ENCODE assay signal across 8 mouse cellular contexts in the genomic region with DNA sequence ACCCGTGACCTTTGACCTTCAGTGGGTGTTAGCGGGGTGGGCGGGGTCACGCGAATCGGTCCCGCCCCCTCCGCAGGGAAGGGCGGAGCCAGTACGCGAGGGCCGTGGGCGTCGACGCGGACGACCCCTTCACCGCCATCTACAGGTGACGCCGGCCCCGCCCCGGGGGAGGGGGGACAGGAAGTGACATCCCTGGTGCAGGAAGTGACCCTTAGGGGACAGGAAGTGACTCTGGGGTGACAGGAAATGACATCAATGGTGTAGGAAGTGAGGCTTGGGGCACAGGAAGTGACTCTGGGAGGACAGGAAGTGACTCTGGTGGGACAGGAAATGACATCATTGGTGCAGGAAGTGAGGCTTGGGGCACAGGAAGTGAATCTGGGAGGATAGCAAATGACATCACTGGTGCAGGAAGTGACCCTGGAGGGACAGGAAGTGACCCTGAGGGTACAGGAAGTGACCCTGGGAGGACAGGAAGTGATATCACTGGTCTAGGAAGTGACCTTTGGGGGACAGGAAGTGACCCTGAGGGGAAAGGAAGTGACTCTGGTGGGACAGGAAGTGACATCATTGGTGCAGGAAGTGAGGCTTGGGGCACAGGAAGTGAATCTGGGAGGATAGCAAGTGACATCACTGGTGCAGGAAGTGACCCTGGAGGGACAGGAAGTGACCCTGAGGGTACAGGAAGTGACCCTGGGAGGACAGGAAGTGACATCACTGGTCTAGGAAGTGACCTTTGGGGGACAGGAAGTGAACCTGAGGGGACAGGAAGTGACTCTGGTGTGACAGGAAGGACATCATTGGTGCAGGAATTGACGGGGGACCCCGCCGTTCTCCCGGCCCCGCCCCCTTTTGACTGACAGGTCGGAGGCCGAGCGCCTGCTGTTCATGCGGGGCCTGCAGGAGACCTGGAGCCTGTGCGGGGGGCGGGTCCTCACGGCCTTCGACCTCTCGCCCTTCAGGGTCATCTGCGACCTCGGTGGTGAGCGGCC. TPM values are rescaled to one million over a fixed set of nuclear protein-coding genes. Genes with fewer than 3 reads are reported as not detected.
A peak's percentile ranks its signal among the peaks of the same experiment; 100 is the strongest.
DNase-seq lines count a peak whose midpoint lies in the region; ATAC-seq lines count a peak whose summit lies in the region.

No protein-coding gene starts in this region.

- no peak for DNase-seq in frontal cortex, postnatal 10 days (ENCODE audit: low spot score in 2 of 2)
- DNase-seq in right cerebral cortex, postnatal 25 days = peak; percentile 6
- DNase-seq in right cerebral cortex, adult 18-20 months = no peak
- peak; percentile 28 for DNase-seq in embryo, embryonic 9.5 days (ENCODE audit: extremely low spot score)
- DNase-seq in limb, embryonic 11.5 days (ENCODE audit: low spot score) = no peak
- peak; percentile 64 for DNase-seq in retina, postnatal 1 day
- DNase-seq in kidney, adult 11 months = no peak

- no peak overlapping the region for H3K9ac ChIP-seq in limb, embryonic 11.5 days (ENCODE audit: low read length)

- 86% methylated on average over 35 of the region's 39 CpGs for WGBS in limb, embryonic 11.5 days

- H3K27me3 ChIP-seq in limb, embryonic 11.5 days (ENCODE audit: control insufficient read depth, insufficient read depth, low read length) = no peaks in the 10 kb centered on the region

- H3K27ac ChIP-seq in limb, embryonic 11.5 days (replicated peaks; ENCODE audit: low read depth, low read length) = no peak overlapping the region

- peaks cover 50% of the 10 kb centered on the region for H3K9me3 ChIP-seq in limb, embryonic 11.5 days (ENCODE audit: control insufficient read depth, low read length)

- ATAC-seq in frontal cortex, adult (ENCODE audit: low TSS enrichment) = peak; percentile 76
- ATAC-seq in limb, embryonic 11.5 days (ENCODE audit: insufficient number of reproducible peaks, low FRiP score, low TSS enrichment, low read depth) = peak; percentile 53; the same call in 1 of the 2 replicates

- no peak overlapping the region for H3K4me3 ChIP-seq in limb, embryonic 11.5 days (ENCODE audit: low read depth, low read length)

- H3K36me3 ChIP-seq in limb, embryonic 11.5 days (ENCODE audit: control insufficient read depth, insufficient read depth, low read length) = peaks cover 11% of the 10 kb centered on the region; the same call in 1 of the 2 replicates

- no peak overlapping the region for H3K4me2 ChIP-seq in limb, embryonic 11.5 days (ENCODE audit: low read depth, severe bottlenecking)

- H3K4me1 ChIP-seq in limb, embryonic 11.5 days (ENCODE audit: control insufficient read depth, insufficient read depth, low read length) = no peaks in the 10 kb centered on the region

RNA-seq across cellular contexts. Expression of a gene that starts 2.7 kb away (rescaled TPM):
- polyA plus RNA-seq in limb, embryonic 11.5 days (2014; fragmentation: Nextera tagmentation; extraction: Ambion mirVana) = not detected in 2 replicates

Comparison
In these comparisons a context has a peak if more than half of its experiments do, and no peak if none do; other contexts are left out.
1. DNase-seq: peak in right cerebral cortex, postnatal 25 days (single experiment), embryo, embryonic 9.5 days (single experiment) and retina, postnatal 1 day (single experiment); none in frontal cortex, postnatal 10 days (0 of 2), right cerebral cortex, adult 18-20 months (single experiment), limb, embryonic 11.5 days (single experiment) and kidney, adult 11 months (single experiment).